Mouse (Mus musculus): ENCODE results near the gene Ufsp2.

GRCm38 (mm10) chr8:45975837-45976468 is 625 bp downstream of the Ufsp2 start:
- TF ChIP-seq CTCF (IDR thresholded peaks at IDR 0.05; ENCODE audit: insufficient read depth, low read depth, low read length) (no peak), POLR2A (IDR thresholded peaks at IDR 0.05; ENCODE audit: insufficient read depth, low read depth, low read length) (no peak)

Measured in olfactory bulb, adult 2 months (tissue).